Mouse (Mus musculus) hematopoietic multipotent progenitor cell, adult 10-12 weeks (in vitro differentiated cells): Measurements from ENCODE around the gene Casp8. TPM values are rescaled to one million over a fixed set of nuclear protein-coding genes. Genes with fewer than 3 reads are reported as not detected.

Experiments
- polyA plus RNA-seq: library from polyadenylated mRNA; stranded (reverse); fragments of >175 nt; gene quantifications from 2 replicates; pipeline ENCODE4 v1.2.3, GENCODE M21; 2012; ENCODE audit warnings: low replicate concordance

The Casp8 gene
- 4.7 and 7.9 TPM in 2 replicates for polyA plus RNA-seq

GRCm38 (mm10) chr1:58795291-58796058 is at the start of gene Casp8:
TSS of gene Casp8 (plus strand) at chr1:58795374.

Other genes with a start within 250 kb of the Casp8 start
- gene Fam126b, start 209.1 kb upstream of the Casp8 start, polyA plus RNA-seq = 2.1 and 7.2 TPM in 2 replicates
- gene Ndufb3, start 209.0 kb upstream of the Casp8 start, polyA plus RNA-seq = 2.1 and 5.0 TPM in 2 replicates
- not detected in 2 replicates for gene Als2cr12, start 99.4 kb upstream of the Casp8 start, polyA plus RNA-seq
- 3.6 and 17.0 TPM in 2 replicates for gene Cflar, start 83.9 kb upstream of the Casp8 start, polyA plus RNA-seq
- 53.6 and 202 TPM in 2 replicates for gene Trak2, start 178.1 kb downstream of the Casp8 start, polyA plus RNA-seq
- 7.4 and 8.3 TPM in 2 replicates for gene Stradb, start 178.1 kb downstream of the Casp8 start, polyA plus RNA-seq